13 mouse cellular contexts compared by ENCODE assay signal in the genomic region with DNA sequence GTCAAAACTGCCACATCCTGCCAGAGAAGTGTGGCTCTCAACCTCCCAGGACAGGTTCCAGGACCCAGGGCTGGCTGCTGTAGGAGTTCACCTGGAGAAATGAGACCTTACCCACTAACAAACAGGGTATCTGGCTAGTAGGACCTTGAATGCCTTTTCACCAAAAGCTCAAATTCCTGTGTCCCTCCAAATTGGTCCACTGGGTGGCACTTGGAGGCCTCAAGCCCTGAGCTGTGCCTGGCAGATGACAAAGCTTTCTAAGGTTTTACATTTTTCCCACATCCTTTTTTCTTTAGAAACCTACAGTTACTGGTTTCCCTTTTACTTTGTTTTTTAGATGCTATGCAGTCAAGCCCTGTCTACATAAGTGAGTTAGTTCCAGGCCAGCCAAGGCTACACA. TPM values are rescaled to one million over a fixed set of nuclear protein-coding genes. Genes with fewer than 3 reads are reported as not detected.
DNase-seq lines count a peak whose midpoint lies in the region.
"Had no signal": no experiment of that assay in that cellular context is flagged by ENCODE, and none has a peak within 500 bp of the region (broad histone marks: within the 10 kb centered on the region; RNA-seq: fewer than 3 reads in every experiment).

No protein-coding gene starts in this region.

- no peaks in the 10 kb centered on the region for H3K9me3 ChIP-seq in heart, embryonic 10.5 days
- H3K9me3 ChIP-seq: kidney, embryonic 15.5 days; limb, embryonic 10.5 days; midbrain, embryonic 12.5 days had no signal

- H3K36me3 ChIP-seq in heart, embryonic 10.5 days: peaks cover 58% of the 10 kb centered on the region

- no peak overlapping the region for H3K4me3 ChIP-seq in heart, embryonic 10.5 days
- H3K4me3 ChIP-seq: kidney, embryonic 15.5 days; limb, embryonic 10.5 days; midbrain, embryonic 12.5 days had no signal

- peak overlapping the region; percentile 38 for H3K27ac ChIP-seq in heart, embryonic 10.5 days
- H3K27ac ChIP-seq: kidney, embryonic 15.5 days; limb, embryonic 10.5 days; midbrain, embryonic 12.5 days had no signal

- DNase-seq in heart, embryonic 10.5 days (ENCODE audit: low spot score): no peak
- no peak for DNase-seq in heart, postnatal 10 days
- peak; percentile 65 to 77 for DNase-seq in spleen, postnatal 10 days (ENCODE audit: low spot score in 2 of 2)
- no peak for DNase-seq in spleen, adult 18-20 months
- DNase-seq in liver: peak; percentile 77
- peak; percentile 23 to 30 for DNase-seq in thymus, postnatal 36 days
- DNase-seq in lung, postnatal 10 days: no peak
- no peak for DNase-seq in gastrocnemius, postnatal 36 days
- DNase-seq: adrenal gland, postnatal 14 days had no signal

- H3K4me1 ChIP-seq in heart, embryonic 10.5 days: peaks cover 16% of the 10 kb centered on the region; the same call in 1 of the 2 replicates
- H3K4me1 ChIP-seq: limb, embryonic 10.5 days; midbrain, embryonic 12.5 days had no signal

- H3K27me3 ChIP-seq in heart, embryonic 10.5 days (ENCODE audit: insufficient read depth, poor library complexity, severe bottlenecking): no peaks in the 10 kb centered on the region
- H3K27me3 ChIP-seq: kidney, embryonic 15.5 days; midbrain, embryonic 12.5 days had no signal

- intact Hi-C loops in heart, postnatal 10 days (cut with DNase I): no loop called here
- intact Hi-C loops in gastrocnemius, postnatal 36 days (cut with DNase I): no loop called here

RNA-seq across cellular contexts. Expression of gene Nprl3, which starts 20.4 kb away (rescaled TPM):
- 43.8 and 44.5 TPM in 2 replicates for polyA plus RNA-seq in heart, embryonic 10.5 days (2016; fragmentation: Nextera tagmentation; extraction: Ambion mirVana)
- 10 to 100 TPM; 26.6 to 27.6 TPM for total RNA-seq in heart, postnatal 10 days (2021)
- total RNA-seq in gastrocnemius, postnatal 36 days (2021): 10 to 100 TPM; 20.2 to 26.1 TPM

RNA-seq across cellular contexts. Expression of gene Mpg, which starts 20.8 kb away (rescaled TPM):
- 21.3 and 26.3 TPM in 2 replicates for polyA plus RNA-seq in heart, embryonic 10.5 days (2016; fragmentation: Nextera tagmentation; extraction: Ambion mirVana)
- total RNA-seq in heart, postnatal 10 days (2021): 10 to 100 TPM in 1 of 2 experiments, 1 to 10 TPM in 1; 9.8 to 10.3 TPM
- 1 to 10 TPM; 4.5 to 5.0 TPM for total RNA-seq in gastrocnemius, postnatal 36 days (2021)

RNA-seq across cellular contexts. Expression of gene Rhbdf1, which starts 25.0 kb away (rescaled TPM):
- 40.8 and 42.4 TPM in 2 replicates for polyA plus RNA-seq in heart, embryonic 10.5 days (2016; fragmentation: Nextera tagmentation; extraction: Ambion mirVana)
- total RNA-seq in heart, postnatal 10 days (2021): 10 to 100 TPM; 30.5 to 31.1 TPM
- 10 to 100 TPM; 15.6 to 19.5 TPM for total RNA-seq in gastrocnemius, postnatal 36 days (2021)

RNA-seq across cellular contexts. Expression of gene Hba-x, which starts 29.1 kb away (rescaled TPM):
- 8,501 and 9,179 TPM in 2 replicates for polyA plus RNA-seq in heart, embryonic 10.5 days (2016; fragmentation: Nextera tagmentation; extraction: Ambion mirVana)
- total RNA-seq in heart, postnatal 10 days (2021): not detected
- not detected for total RNA-seq in gastrocnemius, postnatal 36 days (2021)
- total RNA-seq: adrenal gland, postnatal 14 days; gastrocnemius, adult 18-20 months had no signal

RNA-seq across cellular contexts. Expression of gene Hba-a1, which starts 36.2 kb away (rescaled TPM):
- 4,954 and 6,566 TPM in 2 replicates for polyA plus RNA-seq in heart, embryonic 10.5 days (2016; fragmentation: Nextera tagmentation; extraction: Ambion mirVana)
- 1,000 to 10,000 TPM; 4,155 to 9,193 TPM for total RNA-seq in heart, postnatal 10 days (2021)
- total RNA-seq in gastrocnemius, postnatal 36 days (2021): 100 to 1,000 TPM; 252 to 350 TPM

Comparison
In these comparisons a context has a peak if more than half of its experiments do, and no peak if none do; other contexts are left out.
1. DNase-seq: peak in spleen, postnatal 10 days (2 of 2), liver (single experiment) and thymus, postnatal 36 days (2 of 2); none in heart, embryonic 10.5 days (single experiment), heart, postnatal 10 days (0 of 2), spleen, adult 18-20 months (0 of 2), lung, postnatal 10 days (single experiment) and gastrocnemius, postnatal 36 days (0 of 2).